Mouse (Mus musculus) forebrain, embryonic 11.5 days (tissue): ENCODE measurements around the gene Magi2. TPM values are rescaled to one million over a fixed set of nuclear protein-coding genes. Genes with fewer than 3 reads are reported as not detected.
"Not testable (repeated sequence)": the region's sequence is repeated elsewhere in the genome, so short reads cannot be mapped to it uniquely, and the experiment has no call there.

Source experiments
- ATAC-seq: fragments of 200-750 bp; cut with Nextera tagmentation; replicated peaks from 2 replicates; pipeline ENCODE4 v1.8.0; 2017; ENCODE audit warnings: moderate TSS enrichment; ENCODE audit not compliant: low FRiP score
- DNase-seq: peaks from one replicate; pipeline ENCODE4 v3.0.0-alpha.2; 2017; ENCODE audit warnings: low spot score
- H3K27ac ChIP-seq: fragments of 300-500 bp; sonication (generic); 2 replicates; pipeline ENCODE4 v1.5.1; 2014; ENCODE audit warnings: low read depth, low read length
- H3K27me3 ChIP-seq: fragments of 300-500 bp; sonication (generic); 2 replicates; pipeline ENCODE4 v1.6.1; 2014; ENCODE audit warnings: mild to moderate bottlenecking, low read length, mixed read lengths; ENCODE audit not compliant: control insufficient read depth, insufficient read depth
- H3K36me3 ChIP-seq: fragments of 300-500 bp; sonication (generic); 2 replicates; pipeline ENCODE4 v1.6.1; 2014; ENCODE audit warnings: mild to moderate bottlenecking, low read length, moderate library complexity, mixed read lengths; ENCODE audit not compliant: control insufficient read depth, insufficient read depth
- H3K4me1 ChIP-seq: fragments of 300-500 bp; sonication (generic); replicated peaks from 2 replicates; pipeline ENCODE4 v1.6.1; 2014; ENCODE audit warnings: low read length, mixed read lengths; ENCODE audit not compliant: control insufficient read depth, insufficient read depth
- H3K4me2 ChIP-seq: fragments of 300-500 bp; sonication (generic); 2 replicates; pipeline ENCODE4 v1.6.1; 2014; ENCODE audit warnings: low read depth, mild to moderate bottlenecking, low read length, moderate library complexity, mixed read lengths; ENCODE audit not compliant: severe bottlenecking
- H3K4me3 ChIP-seq: fragments of 300-500 bp; sonication (generic); 2 replicates; pipeline ENCODE4 v1.5.1; 2014; ENCODE audit warnings: low read depth, low read length
- H3K9ac ChIP-seq: fragments of 300-500 bp; sonication (generic); 2 replicates; pipeline ENCODE4 v1.6.1; 2014; ENCODE audit warnings: low read length
- H3K9me3 ChIP-seq: fragments of 300-500 bp; sonication (generic); 2 replicates; pipeline ENCODE4 v1.6.1; 2016; ENCODE audit warnings: low read length, mixed read lengths; ENCODE audit not compliant: control insufficient read depth
- WGBS: fragments of 180-500 bp; shearing (Covaris S2); extraction: QIAGEN DNeasy Blood & Tissue Kit; methylation state at CpG from one replicate; pipeline ENCODE4 v1.1.7; 2014; 5-methylcytosine and 5-hydroxymethylcytosine counted together
- polyA plus RNA-seq: library from polyadenylated mRNA; unstranded; fragments of >200 nt; fragmentation: Nextera tagmentation; extraction: Ambion mirVana; gene quantifications from 2 replicates; pipeline ENCODE4 v1.2.1, GENCODE M21; 2014

Magi2 gene
- polyA plus RNA-seq, 1 experiment from 2014 or later: 10.2 TPM

DNA sequence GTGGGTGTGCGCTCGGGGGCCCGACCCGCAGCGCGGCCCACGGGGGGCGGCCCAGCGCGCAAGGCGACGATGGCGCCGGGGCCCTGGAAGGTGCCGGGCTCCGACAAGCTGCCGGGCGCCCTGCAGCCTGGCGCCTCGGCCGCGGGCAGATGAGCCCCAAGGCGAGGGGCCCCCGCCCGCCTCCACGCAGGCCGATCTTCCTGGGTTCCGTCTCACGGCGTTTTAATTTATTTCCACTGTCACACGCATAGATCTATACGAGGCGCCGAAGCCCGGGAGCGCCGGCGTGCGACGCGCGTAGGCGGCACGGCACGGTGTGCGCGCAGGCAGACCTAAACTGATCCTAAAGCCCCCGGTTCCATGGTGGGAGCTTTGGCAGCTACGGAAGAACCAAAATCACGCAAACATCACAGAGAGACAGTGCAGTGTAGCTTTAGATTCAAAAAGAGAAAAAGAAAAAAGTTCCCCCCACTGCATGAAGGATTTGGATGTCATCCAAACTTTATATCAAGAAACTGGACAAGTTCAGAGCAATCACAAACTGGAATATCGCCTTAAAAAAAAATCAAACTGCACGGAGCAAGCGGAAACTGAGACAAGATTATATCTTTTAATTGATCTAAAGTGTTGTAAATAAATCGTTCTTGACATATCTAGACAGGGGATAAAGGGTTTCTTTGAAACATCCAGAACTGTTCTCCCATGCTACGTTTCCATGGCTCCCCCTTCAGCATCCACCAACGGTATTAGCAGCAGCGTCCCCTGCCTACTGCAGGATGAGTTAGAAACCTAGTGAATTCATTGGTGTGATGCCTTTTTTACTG, 1475.9 kb downstream of the Magi2 start:
- ATAC-seq (peak; percentile 60), DNase-seq (peak; percentile 68)
- no peaks in the 10 kb centered on the region for H3K27me3 ChIP-seq
- H3K4me1 ChIP-seq: peaks cover 5% of the 10 kb centered on the region; the same call in 1 of the 2 replicates
- H3K27ac ChIP-seq: peak overlapping the region; percentile 94
- peak overlapping the region; percentile 90 for H3K9ac ChIP-seq
- H3K9me3 ChIP-seq: no peaks in the 10 kb centered on the region
- peak overlapping the region; percentile 73 for H3K4me3 ChIP-seq
- peak overlapping the region; percentile 77 for H3K4me2 ChIP-seq
- WGBS: under 1% methylated on average over 51 of the region's 57 CpGs
- H3K36me3 ChIP-seq: no peaks in the 10 kb centered on the region

DNA sequence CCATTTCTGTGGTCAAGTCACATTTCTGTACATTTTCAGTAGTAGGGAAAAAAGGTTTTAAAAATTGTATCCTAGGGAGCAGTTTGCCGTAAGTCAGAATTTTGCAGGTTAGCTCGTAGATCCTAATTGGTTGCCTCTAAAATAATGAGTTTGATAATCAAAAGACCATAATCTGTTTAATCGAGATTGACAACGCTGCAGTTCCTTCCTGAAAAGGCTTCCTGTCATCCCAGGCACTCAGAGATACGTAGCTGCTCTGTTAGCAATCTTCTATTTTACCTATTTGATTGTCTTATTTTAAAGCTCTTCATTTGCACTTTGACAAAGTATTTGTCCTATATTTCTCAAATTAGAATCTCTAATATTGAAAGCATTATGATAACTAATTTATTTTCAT, 1476.5 kb downstream of the Magi2 start:
- ATAC-seq (no peak), DNase-seq (no peak)
- Histone ChIP-seq H3K4me3 (peak overlapping the region; percentile 73), H3K27ac (no peak overlapping the region), H3K36me3 (no peaks in the 10 kb centered on the region), H3K9me3 (no peaks in the 10 kb centered on the region), H3K27me3 (no peaks in the 10 kb centered on the region), H3K9ac (no peak overlapping the region), H3K4me2 (peak overlapping the region; percentile 77), H3K4me1 (peaks cover 5% of the 10 kb centered on the region; the same call in 1 of the 2 replicates)
- WGBS: 58% methylated on average over 5 of the region's 5 CpGs

DNA sequence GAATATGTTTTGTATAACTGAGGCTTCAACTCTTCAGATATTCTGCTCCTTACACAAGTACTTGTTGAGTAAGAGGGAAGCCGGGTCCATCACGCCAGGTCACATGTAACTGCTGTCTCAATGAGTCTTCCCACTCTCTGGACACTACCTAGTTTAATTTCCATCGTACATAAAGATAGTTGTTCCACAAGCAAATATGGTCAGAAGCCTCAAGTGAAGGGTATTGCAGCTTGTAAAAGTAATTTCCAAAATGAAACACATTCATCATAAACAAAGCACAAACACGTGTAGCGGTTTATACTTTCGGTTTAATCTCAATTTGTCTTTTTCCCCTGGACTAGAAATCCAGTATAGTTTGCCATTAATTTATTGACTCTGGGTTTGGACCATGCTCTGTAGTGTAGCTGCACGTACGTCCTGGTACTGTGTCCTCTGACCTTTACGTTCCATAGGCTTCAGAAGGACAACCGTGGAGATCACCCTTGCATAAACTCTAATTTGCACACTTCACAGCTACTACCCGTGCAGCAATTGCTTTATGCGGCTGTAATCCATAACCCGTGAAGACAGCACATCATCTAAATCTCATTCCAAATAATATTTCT, 1477.2 kb downstream of the Magi2 start:
- 90% methylated on average over 13 of the region's 13 CpGs for WGBS
- DNase-seq (no peak), ATAC-seq (no peak)
- Histone ChIP-seq H3K27ac (no peak overlapping the region), H3K36me3 (no peaks in the 10 kb centered on the region), H3K27me3 (no peaks in the 10 kb centered on the region), H3K9ac (no peak overlapping the region), H3K4me3 (no peak overlapping the region), H3K4me2 (no peak overlapping the region), H3K4me1 (peaks cover 5% of the 10 kb centered on the region; the same call in 1 of the 2 replicates), H3K9me3 (no peaks in the 10 kb centered on the region)

DNA sequence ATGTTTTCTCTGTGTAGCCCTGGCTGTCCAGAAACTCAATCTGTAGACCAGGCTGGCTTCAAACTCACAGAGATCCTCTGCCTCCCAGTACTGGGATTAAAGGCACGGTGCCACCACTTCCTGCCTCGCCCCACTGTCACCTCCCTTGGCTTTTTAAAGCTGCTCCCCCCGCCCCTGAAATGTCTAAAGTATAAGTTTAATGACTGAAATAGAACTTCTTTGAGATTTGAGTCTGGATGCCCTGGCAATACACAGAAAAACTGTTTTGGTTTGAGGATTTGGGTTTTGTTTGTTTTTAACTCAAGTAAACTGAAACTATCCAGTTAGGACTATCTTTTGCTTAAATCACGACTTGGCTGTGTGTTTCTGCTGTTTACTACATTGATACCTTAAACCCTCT, 1478.0 kb downstream of the Magi2 start:
- H3K4me3 ChIP-seq: no peak overlapping the region
- DNase-seq (no peak), ATAC-seq (no peak)
- H3K27me3 ChIP-seq: no peaks in the 10 kb centered on the region
- WGBS: 69% methylated on average over 4 of the region's 4 CpGs
- no peaks in the 10 kb centered on the region for H3K9me3 ChIP-seq
- peaks cover 5% of the 10 kb centered on the region; the same call in 1 of the 2 replicates for H3K4me1 ChIP-seq
- H3K4me2 ChIP-seq: no peak overlapping the region
- no peak overlapping the region for H3K9ac ChIP-seq
- H3K36me3 ChIP-seq: no peaks in the 10 kb centered on the region
- H3K27ac ChIP-seq: no peak overlapping the region

DNA sequence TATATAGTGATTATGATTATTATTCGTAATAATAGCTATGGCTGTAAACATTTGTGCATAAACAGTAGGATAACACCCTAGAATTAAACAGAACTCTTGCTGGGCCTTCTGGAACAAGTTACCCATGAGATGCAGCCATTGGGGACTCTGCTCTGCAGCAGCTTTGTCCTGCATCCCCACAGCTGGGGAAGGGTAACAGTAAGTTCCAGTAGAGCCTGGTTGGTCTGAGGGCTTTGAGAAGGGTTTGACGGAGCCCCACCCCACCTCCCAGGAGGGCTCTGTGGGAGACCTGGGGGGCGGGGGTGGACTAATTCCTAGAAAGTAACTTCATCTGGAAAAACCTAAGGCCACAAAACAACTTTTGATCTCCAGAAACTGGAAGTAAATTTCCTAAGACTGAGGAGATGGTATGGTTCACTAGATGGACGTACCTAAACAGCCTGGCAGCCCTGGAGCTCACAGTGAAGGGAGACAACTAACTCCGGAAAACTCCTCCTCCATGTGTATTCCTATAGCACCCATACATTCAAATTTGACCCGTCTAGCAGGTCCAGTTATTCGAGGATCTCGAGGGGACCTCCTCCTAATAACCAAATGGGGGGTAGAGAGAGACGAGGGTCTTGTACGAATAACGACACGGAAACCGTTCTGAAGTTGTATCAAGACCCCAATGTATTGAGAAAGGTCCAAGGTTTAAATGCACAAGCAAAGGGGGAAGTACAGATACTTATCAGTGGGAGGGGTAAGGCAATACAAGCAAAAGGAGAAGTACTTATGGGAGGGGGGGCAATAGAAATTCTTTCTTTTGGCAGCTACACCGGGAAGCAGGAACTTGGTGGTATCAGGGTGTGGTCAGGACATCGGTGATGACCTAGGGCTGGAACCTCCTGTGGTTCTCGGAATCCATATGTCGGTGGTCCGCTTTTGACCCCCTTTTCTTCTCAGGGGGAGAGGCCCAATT, 1479.8 kb downstream of the Magi2 start:
- not testable (repeated sequence) for H3K4me1 ChIP-seq, H3K9ac ChIP-seq, H3K4me2 ChIP-seq, H3K27me3 ChIP-seq, H3K36me3 ChIP-seq, DNase-seq, ATAC-seq, H3K27ac ChIP-seq, H3K4me3 ChIP-seq, H3K9me3 ChIP-seq
- WGBS: 89% methylated on average over 9 of the region's 18 CpGs

DNA sequence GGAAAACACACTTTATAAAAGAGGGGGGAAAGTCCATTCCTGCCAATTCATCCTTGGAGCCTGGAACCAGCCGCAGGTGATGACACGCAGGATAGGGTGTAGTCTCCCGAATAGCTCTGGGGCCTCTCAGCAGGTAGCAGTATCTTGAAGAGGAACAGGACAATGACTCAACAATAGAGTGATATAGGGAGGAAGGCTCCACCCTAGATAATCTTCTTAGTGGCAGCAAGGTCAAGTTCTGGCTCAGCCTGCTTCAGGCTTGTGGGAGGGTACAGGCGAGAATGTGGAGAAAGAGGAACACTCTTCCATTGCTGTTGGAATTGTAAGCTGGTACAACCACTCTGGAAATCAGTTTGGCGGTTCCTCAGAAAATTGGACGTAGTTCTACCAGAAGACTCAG, 1484.0 kb downstream of the Magi2 start:
- not testable (repeated sequence) for H3K4me2 ChIP-seq, H3K4me3 ChIP-seq, DNase-seq, H3K4me1 ChIP-seq, H3K9me3 ChIP-seq, H3K36me3 ChIP-seq, ATAC-seq, H3K27ac ChIP-seq, H3K27me3 ChIP-seq, H3K9ac ChIP-seq
- 85% methylated on average over 6 of the region's 6 CpGs for WGBS

DNA sequence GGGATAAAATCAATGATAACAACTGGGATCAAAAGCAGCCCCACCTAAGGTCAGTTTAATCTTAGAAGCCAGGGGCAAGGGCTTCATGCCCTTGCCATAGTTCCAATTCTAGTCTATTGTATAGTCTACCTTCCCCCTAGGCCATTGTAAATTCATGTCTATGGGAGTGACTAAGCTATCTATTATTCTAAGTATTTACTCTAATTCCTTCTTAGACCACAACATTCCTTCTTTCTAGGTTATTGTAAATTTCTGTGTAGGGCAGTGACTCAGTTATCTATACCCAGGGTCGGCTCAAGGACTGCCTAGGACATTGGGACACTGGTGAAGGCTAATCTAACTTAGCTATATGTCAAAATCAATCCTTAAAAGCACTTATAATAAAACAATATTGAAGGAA, 1487.8 kb downstream of the Magi2 start:
- 94% methylated on average over 1 of the region's 1 CpGs for WGBS
- not testable (repeated sequence) for H3K4me1 ChIP-seq, H3K4me2 ChIP-seq, H3K9ac ChIP-seq, H3K9me3 ChIP-seq, H3K27ac ChIP-seq, H3K4me3 ChIP-seq, H3K27me3 ChIP-seq, ATAC-seq, DNase-seq, H3K36me3 ChIP-seq

DNA sequence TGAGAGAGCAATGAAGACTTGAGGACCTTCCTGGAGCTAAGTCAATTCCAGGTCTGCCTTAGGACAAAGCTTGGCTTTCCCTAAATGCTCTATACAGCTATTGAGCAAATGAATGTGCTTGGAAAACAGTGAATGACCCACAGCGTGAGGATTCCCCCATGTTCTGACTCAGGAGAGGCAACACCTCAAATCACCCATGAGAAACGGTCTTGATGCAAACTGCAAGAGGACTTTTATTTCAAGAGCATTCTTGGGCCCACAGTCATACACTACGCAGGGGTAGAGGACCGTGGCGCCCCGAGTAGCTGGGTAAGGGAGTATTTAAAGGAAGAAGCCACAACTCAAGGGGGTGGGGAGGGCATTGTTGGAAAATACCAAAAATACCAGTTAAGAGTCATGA, 1489.1 kb downstream of the Magi2 start:
- not testable (repeated sequence) for H3K4me2 ChIP-seq, H3K9me3 ChIP-seq, DNase-seq, H3K4me3 ChIP-seq, H3K4me1 ChIP-seq, H3K9ac ChIP-seq, ATAC-seq, H3K27me3 ChIP-seq, H3K36me3 ChIP-seq, H3K27ac ChIP-seq
- 93% methylated on average over 6 of the region's 6 CpGs for WGBS
